Mouse (Mus musculus): Measurements from ENCODE around the gene Kcnn1.

Kcnn1 gene

DNA sequence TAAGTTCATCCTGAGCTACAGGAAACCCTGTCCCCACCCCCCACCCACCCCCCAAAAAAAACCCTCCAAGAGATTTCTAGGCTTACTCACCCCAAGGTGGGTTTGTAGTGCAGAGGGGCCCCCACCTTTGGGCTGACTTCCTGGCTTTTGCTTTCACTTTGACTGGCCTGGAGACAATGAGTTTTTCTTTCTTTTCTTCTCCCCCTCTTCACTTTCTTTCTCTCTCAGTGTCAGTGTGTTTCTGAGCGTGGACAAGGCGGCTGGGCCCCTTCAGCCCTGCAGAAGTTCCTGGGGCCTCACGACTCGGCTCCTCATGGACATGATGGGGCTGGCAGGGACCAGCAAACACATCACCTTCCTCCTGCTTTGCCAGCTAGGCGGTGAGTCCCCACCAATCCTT is 54.8 kb downstream of the Kcnn1 start, which contains the start of gene Il12rb1:
Gene Il12rb1, plus strand, starts transcription at position 211 of the 400 bp plus-strand sequence.
- DNase-seq = no peak

DNA sequence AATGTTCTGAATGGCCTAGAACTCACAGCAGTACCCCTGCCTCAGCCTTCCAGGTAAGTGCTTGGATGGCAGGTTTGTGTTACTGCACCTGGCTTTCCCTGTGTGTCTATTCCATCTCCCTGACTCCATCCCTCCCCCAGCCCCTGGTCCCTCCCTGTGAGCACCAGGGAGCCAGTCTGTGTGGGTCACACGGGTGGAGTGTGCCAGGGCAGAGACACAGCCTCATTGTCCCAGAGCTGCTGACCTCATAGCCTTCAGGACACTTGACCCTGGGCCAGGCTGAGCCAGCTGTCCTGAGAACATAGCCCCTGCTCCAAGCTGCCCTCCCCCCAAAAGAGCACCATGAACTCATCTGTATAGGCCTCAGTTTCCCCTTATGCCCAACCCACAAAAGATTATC is 55.8 kb downstream of the Kcnn1 start:
- no peak for DNase-seq

DNA sequence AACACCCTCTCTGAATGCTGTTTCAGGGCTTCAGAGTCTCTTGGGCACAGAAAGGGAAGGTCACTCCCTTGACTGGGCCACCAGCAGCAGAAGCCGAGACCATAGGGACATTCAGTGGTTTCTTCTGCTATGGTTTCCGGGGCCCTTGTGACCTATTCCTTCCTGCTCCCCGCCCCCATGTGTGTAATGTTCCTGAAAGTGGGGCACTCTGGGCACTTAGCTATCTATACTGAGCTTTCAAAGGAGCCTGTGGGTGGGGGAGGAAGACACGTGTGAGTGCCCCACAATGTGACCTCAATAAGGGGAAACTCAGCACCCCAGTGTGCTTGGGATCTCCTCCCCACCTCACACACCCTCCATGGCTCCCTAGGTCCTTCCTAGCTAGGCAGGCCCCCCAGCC is 56.5 kb downstream of the Kcnn1 start:
- no peak for DNase-seq

DNA sequence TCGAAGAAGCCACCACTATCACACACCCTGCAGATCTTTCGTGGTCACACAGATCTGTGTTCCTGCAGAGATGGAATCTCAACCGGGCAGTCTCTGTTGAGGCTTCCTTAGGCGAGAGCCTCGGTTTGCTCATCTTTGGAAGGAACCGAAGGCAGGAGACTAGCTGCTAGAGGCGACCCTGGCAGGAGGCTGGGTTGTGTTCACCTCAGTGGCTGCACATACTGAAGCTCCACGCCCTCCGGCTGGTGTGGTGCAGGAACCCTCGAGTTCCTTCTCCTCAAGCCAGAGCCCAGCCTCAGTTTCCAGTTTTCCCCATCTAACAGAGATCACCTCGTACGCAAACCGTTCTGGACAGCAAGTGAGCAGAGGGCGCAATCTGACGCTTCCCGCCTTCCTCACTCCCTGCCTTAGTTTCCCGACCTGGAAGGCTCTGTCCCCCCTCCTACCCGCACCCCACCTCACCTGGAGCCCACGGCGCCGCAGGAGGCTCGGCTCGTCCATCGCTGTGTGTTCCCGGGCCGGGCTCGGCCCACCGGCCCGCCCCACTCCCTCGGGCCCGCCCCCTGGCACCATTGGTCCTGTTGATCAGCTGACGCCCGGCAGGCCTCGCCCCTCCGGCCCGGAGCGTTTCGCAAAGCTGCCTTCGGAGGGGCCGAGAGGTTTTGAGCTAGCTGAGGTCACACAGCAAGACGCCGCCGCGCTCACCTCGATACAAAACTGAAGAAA is 58.4 kb downstream of the Kcnn1 start, which contains the start of gene Mast3:
Gene Mast3, minus strand, starts transcription at position 574 of the 726 bp plus-strand sequence.
- DNase-seq = peak; percentile 94

DNA sequence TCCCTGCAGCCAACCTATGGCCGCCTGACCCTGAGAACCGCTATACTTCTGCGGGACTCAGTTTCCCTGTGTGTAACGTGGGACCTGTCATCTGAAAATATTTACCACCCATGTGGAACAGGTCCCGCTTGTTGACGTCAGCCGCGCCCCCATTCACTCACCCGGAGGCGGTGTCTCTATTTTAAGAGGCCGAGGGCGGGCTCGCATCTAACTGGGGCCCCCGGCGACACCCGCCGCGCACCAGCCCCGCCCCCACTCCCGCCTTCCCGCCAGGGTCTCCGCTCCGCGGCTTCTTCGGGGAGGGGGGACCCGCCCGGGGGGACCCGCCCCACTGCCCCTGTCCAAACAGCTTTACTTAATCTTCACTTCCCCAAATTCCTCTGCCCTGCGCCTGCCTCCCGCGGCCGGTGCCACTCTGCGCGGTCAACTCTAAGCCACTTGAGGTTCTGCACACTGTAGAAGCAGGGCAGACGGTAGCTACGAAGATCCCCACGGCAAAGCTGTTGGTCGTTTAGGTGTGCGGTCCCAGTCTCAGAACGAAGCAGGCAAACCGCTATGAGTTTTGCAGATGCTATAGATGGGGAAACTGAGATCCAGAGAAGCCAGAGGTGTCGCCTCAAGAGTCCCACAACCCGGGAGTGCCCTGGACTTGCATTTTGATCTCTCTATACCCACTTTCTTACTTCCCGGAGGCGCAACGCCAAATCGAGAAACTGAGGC is 59.1 kb downstream of the Kcnn1 start:
- peak; percentile 82 for DNase-seq

DNA sequence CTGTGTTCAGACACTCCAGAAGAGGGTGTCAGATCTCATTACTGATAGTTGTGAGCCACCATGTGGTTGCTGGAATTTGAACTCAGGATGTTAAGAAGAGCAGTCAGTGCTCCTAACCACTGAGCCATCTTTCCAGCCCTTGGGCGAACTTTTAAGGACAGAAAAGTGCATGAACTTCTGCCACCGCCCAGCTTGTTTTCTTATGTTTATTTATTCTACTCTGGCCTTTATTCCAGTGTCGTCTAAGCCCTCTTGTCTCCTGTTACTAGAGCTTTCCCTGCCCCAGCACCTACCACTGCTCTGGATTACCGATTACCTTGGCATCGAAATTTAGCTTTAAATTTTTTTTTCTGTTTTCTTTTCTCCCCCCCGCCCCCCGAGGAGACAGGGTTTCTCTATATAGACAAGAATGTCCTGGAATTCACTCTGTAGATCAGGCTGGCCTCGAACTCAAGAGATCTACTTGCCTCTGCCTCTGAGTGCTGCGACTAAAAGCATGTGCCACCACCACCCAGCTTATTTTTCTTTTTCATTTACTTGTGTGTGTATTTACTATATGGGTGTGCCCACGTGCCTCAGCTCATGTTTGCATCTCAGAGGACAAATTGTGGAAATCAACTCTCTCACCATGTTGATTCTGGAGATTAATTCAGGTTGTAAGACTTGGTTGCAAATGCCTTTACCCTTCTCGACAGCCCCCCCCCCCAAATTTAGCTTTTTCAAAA is 60.1 kb downstream of the Kcnn1 start:
- DNase-seq = no peak

DNA sequence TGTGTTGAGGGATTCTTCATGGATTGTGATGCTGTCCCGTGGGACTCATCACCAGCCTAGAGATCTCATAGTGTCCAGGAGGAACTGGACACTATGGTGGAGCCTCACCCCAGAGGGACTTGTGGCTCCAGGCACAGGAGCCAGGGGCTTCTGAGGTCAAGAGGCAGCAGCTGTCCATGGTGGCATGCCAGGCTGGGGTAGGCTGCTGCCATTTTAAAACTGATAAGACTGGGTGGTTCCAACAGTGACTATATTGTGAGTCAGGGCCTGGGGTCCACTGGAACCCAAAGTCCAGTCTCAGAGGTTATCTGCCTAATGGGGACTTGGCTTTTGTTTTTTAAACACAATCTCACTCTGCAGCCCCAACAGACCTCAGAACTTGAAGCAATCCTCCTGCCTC is 61.2 kb downstream of the Kcnn1 start:
- DNase-seq = no peak

DNA sequence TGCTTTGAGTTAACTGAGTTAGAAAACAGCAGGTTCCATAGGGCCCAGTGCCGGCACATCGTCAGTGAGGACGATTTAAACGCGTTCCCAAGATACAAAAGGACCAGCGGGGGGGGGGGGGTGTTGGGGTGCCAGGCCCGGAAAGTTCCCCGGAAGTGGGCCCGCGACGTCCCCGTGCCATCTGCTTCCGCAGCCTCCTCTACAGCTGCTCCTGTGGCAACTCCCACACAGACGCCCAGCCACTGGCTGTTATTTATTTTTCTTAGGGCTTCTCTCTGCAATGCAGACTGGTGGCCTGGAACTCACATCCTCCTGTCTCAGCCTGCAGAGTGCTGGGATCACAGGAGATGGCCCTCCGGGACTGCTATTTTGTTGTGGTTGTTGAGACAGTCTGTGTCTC is 61.9 kb downstream of the Kcnn1 start:
- DNase-seq = no peak

DNA sequence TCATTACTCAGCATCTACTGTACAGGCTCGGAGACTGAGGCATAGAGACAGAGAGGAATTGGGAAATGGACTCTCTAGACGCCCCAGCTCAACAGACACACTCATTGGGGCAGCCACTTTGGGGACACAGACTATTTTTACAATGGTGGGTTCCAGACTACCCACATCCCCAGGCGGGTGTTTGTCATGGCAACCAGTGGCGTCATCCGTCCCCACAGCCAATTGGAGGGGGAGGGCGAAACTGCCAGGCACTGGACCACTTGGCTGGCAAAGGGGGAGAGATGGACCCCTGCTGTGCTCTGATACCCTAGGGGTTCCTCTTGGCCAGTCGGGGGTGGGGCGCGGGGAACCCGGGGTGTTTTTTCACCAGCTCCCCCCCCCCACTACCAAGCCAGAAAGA is 62.4 kb downstream of the Kcnn1 start:
- no peak for DNase-seq

DNA sequence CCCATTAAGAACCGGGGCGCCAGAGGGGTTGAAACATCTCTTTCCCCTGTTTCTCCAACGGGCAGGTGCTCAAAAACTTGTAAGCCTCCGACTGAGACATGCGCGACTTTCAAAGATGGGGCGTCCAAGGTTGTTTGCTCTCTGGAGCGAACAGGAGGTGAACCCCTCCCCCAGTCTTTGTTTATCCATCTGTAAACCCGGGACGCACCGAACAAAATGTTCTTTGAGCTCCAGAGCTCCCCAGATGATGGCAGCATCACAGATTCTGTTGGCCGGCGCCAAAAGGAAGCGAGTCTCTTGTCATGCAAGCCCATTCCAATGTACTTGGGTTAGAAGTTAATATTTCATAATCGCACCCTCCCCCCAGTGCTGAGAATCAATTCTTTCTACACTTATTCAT is 64.8 kb downstream of the Kcnn1 start:
- DNase-seq = no peak

DNA sequence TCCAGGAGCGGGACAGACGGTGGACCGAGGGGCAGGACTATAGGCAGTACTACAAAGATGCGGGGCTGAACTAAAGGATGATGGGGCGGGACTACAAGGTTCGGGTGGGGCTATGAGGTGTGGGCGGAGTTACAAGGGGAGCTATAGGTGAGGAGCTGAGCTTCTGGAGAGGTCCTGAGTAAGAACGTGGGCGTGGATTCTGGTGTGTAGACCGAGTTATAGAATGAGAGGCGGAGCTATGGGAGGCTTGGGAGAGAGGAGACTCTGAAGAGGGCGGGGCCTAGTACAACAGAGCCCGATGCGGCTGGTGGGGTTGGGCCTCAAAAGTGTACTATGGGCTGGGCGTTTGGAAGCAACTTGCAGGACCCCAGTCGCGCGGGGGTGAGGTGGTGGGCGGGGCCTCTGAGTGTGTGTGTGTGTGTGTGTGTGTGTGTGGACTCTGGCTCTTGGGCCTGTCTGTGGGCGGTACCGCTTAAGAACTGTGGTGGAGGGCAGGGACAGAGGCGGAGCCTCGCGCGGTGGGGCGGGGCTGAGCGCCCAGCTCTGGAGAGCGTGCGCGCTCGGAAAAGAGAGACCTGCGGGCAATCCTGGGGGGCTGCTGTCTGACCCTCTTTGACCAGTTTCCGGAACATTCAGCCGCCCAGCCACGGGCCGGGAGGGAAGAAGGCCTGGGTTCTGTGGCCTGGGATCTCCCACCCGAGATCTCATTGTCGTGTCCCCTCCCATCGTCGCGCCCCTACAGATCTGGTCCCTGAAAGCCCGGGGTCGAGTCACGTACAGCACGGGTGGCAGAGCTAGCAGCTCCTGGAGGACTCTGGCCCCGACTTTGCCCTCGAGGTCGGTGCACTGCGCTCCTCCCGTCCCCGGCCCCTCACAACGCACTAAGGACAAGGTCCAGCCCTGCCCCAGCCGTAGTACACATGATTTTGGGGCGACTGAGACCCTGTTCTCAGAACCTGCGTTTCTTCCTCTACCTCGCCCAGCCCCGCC is 65.7 kb downstream of the Kcnn1 start:
- peak; percentile 97 for DNase-seq

DNA sequence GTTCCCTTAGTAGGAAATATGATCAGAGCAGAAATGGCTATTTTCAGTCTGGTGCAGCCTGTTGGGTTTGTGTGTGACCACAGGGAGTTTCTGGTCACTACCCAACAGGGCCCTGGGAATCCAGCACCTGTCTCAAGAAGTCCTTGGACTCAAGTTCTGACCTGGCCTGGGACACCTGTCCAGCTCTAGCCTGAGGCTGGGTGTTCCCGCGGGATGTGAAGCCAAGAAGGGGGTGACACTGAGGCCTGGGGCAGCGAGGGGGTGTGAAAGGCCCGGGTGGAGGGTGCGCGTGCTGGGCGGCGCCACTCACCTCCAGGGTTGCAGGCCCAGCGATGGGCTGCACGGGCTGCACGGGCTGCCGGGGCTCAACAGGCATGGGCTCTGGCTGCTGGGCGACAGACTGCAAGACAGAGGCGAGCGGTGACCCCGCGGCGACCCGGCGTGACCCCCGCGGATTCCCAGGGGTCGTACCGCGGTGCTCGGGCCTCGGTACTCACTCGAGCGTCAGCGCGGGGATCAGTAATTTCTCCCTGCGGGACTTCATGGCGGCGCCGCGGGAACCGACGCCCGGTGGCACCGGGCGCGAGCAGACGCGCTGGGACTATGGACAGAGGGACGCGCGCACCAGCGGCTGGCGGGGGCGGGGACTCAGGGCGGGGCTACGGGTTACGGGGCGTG is 66.5 kb downstream of the Kcnn1 start:
- no peak for DNase-seq

DNA sequence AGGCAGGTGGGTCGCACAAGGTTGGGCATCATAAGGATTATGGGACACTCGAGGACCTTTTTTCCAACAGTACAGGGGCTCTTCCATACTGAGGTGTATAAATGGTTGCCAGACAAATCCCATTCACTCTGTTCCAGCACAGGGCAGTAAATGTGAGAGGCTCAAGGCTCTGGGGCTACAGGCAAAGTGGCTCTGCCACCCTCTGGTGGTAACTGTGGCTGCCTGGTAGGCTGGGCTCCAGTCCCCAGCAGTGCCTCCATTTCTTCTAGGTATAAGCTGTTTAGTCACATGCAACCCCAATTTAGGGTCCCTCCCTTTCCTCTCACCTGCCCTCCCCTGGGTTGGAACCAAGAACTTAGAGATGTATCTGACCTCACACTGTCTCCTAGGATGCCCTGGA is 67.7 kb downstream of the Kcnn1 start:
- no peak for DNase-seq

DNA sequence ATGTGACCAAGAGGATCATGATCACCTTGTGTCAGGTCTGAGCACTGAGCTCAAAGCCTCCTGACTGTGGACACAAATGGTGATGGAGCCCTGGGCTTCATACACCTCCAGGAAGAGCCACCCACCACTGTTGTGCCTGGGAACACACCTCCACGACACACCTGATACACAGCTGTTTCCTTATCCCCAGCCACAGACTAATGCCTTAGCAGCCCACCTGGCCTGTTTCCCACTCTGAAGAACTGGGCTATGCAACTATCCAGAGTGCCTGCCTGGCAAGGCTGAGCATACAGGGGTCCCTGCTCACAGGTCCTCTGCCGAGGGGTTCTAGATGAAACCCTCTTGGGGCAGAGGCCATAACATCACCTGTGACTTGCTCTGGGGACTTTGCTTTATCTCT is 68.8 kb downstream of the Kcnn1 start:
- DNase-seq = no peak

DNA sequence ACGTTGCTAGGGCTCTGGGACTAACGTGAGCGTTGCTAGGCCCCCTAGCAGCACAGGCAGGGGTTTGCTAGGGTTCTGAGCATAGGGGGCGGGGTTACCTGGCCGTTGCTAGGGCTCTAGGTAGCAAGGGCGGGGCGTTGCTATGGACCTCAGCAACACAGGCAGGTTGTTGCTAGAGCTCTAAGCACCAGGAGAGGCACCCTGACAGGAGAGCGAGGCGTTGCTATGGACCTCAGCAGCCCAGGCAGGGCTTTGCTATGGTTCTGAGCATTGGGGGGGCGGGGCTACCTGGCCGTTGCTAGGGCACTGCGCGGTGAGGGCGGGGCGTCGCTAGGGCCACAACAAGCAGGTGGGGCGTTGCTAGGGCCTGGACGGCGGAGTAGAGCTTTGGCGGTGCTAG is 70.4 kb downstream of the Kcnn1 start:
- DNase-seq = peak; percentile 82
